Mouse (Mus musculus) heart, embryonic 15.5 days (tissue): ENCODE measurements around the gene Tnni3k. TPM values are rescaled to one million over a fixed set of nuclear protein-coding genes. Genes with fewer than 3 reads are reported as not detected.
A peak's percentile ranks its signal among the peaks of the same experiment; 100 is the strongest.

Experiments
- ATAC-seq: fragments of 200-750 bp; cut with Nextera tagmentation; replicated peaks from 2 replicates; pipeline ENCODE4 v1.8.0; 2017; ENCODE audit warnings: low read depth, moderate TSS enrichment; ENCODE audit not compliant: insufficient number of reproducible peaks, insufficient read depth, low FRiP score
- H3K27ac ChIP-seq: fragments of 300-500 bp; sonication (generic); 2 replicates; pipeline ENCODE4 v1.5.1; 2015; ENCODE audit warnings: mild to moderate bottlenecking, inconsistent platforms
- H3K27me3 ChIP-seq: fragments of 300-500 bp; sonication (generic); 2 replicates; pipeline ENCODE4 v1.6.1; 2015; ENCODE audit warnings: inconsistent platforms
- H3K36me3 ChIP-seq: fragments of 300-500 bp; sonication (generic); 2 replicates; pipeline ENCODE4 v1.6.1; 2015; ENCODE audit warnings: mild to moderate bottlenecking, inconsistent platforms
- H3K4me1 ChIP-seq: fragments of 300-500 bp; sonication (generic); replicated peaks from 2 replicates; pipeline ENCODE4 v1.6.1; 2015; ENCODE audit warnings: inconsistent platforms
- H3K4me2 ChIP-seq: fragments of 300-500 bp; sonication (generic); 2 replicates; pipeline ENCODE4 v1.6.1; 2015; ENCODE audit warnings: inconsistent platforms, mild to moderate bottlenecking, moderate library complexity
- H3K4me3 ChIP-seq: fragments of 300-500 bp; sonication (generic); 2 replicates; pipeline ENCODE4 v1.5.1; 2015; ENCODE audit warnings: mild to moderate bottlenecking, inconsistent platforms
- H3K9ac ChIP-seq: fragments of 300-500 bp; sonication (generic); 2 replicates; pipeline ENCODE4 v1.6.1; 2015; ENCODE audit warnings: mild to moderate bottlenecking, inconsistent platforms
- H3K9me3 ChIP-seq: fragments of 300-500 bp; sonication (generic); replicated peaks from 2 replicates; pipeline ENCODE4 v1.6.1; 2016; ENCODE audit warnings: inconsistent platforms
- WGBS: fragments of 180-500 bp; shearing (Covaris S2); methylation state at CpG from one replicate; pipeline ENCODE4 v1.1.7; 2015; ENCODE audit warnings: mixed read lengths; 5-methylcytosine and 5-hydroxymethylcytosine counted together
- polyA plus RNA-seq: library from polyadenylated mRNA; unstranded; fragments of >200 nt; fragmentation: Nextera tagmentation; extraction: Ambion mirVana; gene quantifications from 2 replicates; pipeline ENCODE4 v1.2.1, GENCODE M21; 2015

The Tnni3k gene
- polyA plus RNA-seq, 1 experiment from 2014 or later = 63.9 TPM

DNA sequence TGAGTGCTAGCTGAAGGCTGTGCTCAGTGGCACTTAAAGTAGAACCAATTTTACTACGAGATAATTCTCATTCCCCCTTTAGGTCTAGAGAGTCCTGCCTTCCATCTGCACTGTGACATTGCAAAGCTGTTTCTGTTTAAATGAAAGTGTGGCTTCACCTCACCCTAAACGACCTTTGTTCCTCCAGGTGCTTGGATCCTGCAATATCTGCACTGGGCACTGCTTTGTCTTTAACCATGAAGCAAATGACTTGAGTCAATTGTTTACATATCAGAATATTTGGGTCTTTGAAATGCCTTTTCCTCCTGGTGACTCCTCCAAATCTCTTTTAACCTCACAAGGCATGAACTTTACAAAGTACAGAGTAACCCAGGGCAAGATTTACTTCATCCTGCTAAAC lies 175.7 kb downstream of the Tnni3k start:
- H3K36me3 ChIP-seq = no peaks in the 10 kb centered on the region; the same call in 1 of the 2 replicates
- no peak for ATAC-seq
- no peak overlapping the region for H3K9ac ChIP-seq
- peaks cover 24% of the 10 kb centered on the region for H3K4me1 ChIP-seq
- 23% methylated on average over 2 of the region's 2 CpGs for WGBS
- no peak overlapping the region for H3K4me2 ChIP-seq
- peak overlapping the region; percentile 4; the same call in 1 of the 2 replicates for H3K27ac ChIP-seq
- no peaks in the 10 kb centered on the region for H3K9me3 ChIP-seq
- no peaks in the 10 kb centered on the region for H3K27me3 ChIP-seq
- H3K4me3 ChIP-seq = no peak overlapping the region

DNA sequence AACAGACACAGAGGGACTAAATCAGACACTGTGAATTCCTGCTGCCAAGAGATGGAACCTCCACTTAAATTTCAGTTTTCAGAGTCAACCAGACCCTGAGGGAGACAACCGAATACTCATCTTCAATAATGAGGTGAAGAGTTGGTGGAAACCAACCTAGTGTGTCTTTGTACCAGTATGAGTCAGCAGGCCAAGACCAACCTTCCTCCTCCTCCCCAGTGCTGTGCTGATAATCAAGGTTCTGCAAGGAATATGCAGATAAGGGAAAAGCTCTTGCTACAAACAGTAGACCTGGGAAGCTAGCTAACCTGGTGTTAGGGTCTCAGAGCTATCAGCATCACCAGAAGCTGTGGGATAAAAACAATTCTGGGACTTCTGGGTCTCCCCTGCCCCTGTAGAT lies 176.1 kb downstream of the Tnni3k start:
- no peak for ATAC-seq
- Histone ChIP-seq H3K4me1 (peaks cover 24% of the 10 kb centered on the region), H3K27ac (peak overlapping the region; percentile 4; the same call in 1 of the 2 replicates), H3K27me3 (no peaks in the 10 kb centered on the region), H3K4me3 (no peak overlapping the region), H3K36me3 (no peaks in the 10 kb centered on the region; the same call in 1 of the 2 replicates), H3K9me3 (no peaks in the 10 kb centered on the region), H3K4me2 (no peak overlapping the region), H3K9ac (no peak overlapping the region)
- WGBS = 70% methylated on average over 1 of the region's 1 CpGs

DNA sequence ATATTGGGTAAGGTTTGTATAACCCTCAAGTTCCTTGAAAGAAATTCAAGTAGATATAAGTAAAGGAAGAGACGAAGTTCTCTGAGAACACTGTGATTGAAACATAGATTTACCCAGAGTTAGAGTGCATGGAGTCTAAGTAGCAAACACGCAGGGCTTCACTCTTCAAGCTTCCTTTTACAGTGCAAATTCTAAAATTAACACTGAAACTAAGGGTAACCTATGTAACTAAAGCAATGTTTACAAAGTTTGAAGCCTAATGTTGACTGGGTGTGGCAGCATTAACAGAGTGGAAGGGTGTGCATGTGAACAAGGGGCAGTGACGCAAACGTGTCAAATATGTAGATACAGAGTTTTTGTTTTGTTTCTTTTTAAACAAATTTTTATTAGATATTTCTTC lies 186.4 kb downstream of the Tnni3k start:
- Histone ChIP-seq H3K4me1 (no peaks in the 10 kb centered on the region), H3K27me3 (no peaks in the 10 kb centered on the region), H3K36me3 (no peaks in the 10 kb centered on the region; the same call in 1 of the 2 replicates), H3K4me2 (no peak overlapping the region), H3K9me3 (no peaks in the 10 kb centered on the region), H3K9ac (no peak overlapping the region), H3K4me3 (no peak overlapping the region), H3K27ac (no peak overlapping the region)
- ATAC-seq = no peak
- WGBS = 87% methylated on average over 4 of the region's 4 CpGs

DNA sequence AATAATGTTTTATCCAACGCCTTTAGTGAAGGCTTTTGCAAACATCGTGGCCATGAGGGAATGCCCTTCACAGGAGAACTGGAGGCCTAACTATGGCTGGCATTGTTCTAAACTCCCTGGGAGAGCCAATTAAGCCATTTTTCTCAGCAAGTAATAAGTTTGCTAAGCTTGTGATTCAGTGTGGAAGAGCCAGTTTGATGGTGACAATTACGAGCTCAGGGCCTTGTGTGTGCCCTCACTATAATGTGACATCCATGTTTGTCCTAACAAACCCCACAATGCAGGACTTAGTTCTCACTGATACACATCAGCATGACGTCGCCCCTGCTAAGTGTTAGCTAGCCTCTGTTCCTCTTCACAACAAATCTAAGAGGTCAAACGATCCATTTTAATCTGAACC lies 193.3 kb downstream of the Tnni3k start:
- no peak overlapping the region for H3K4me2 ChIP-seq
- ATAC-seq = no peak
- no peak overlapping the region for H3K4me3 ChIP-seq
- no peak overlapping the region for H3K9ac ChIP-seq
- WGBS = 78% methylated on average over 6 of the region's 6 CpGs
- H3K27me3 ChIP-seq = no peaks in the 10 kb centered on the region
- no peaks in the 10 kb centered on the region for H3K4me1 ChIP-seq
- no peaks in the 10 kb centered on the region for H3K9me3 ChIP-seq
- no peaks in the 10 kb centered on the region for H3K36me3 ChIP-seq
- H3K27ac ChIP-seq = no peak overlapping the region

DNA sequence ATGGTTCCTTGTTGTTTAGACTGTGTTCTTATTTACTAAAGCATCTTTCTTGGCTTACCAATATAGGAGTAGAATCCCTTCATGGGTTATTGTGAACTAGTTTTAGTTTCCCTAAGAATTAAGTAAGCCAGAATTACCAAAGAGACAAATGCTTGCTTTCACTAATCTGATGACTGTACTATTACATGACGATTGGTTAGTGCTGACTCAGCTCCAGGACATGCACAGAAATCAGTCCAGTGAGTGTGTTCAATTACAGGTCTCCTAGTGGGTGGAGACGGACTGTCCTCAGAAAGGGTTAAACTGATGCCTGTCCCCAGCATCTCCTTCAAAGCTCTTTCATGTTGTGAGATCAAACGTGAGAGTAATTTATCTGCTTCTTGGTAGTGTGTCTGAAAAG lies 195.5 kb downstream of the Tnni3k start:
- Histone ChIP-seq H3K9me3 (no peaks in the 10 kb centered on the region), H3K36me3 (no peaks in the 10 kb centered on the region), H3K4me2 (no peak overlapping the region), H3K27me3 (no peaks in the 10 kb centered on the region), H3K4me3 (no peak overlapping the region), H3K9ac (no peak overlapping the region), H3K27ac (no peak overlapping the region), H3K4me1 (no peaks in the 10 kb centered on the region)
- WGBS = 41% methylated on average over 3 of the region's 3 CpGs
- ATAC-seq = no peak

DNA sequence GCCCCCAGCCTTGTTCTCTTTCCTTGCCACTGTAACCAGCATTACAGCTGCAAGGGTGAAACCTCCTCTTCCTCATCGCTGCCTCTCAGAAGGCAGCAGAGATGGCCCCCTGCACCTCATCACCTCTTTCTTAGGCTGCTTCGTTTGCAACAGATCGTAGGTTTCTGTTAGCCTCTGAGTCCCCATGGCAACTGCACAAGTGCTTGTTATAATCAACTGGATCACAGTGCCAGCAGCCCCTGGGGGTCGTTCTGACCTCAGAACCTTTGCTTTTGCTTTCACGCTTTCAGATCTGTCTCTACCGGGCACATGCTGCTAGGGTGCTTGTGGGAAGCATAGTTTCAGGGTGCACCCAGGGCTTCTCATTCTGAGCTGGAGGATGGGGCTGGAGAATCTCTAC lies 201.9 kb downstream of the Tnni3k start:
- no peak for ATAC-seq
- H3K4me2 ChIP-seq = no peak overlapping the region
- no peaks in the 10 kb centered on the region for H3K36me3 ChIP-seq
- 44% methylated on average over 6 of the region's 6 CpGs for WGBS
- peaks cover 6% of the 10 kb centered on the region; the same call in 1 of the 2 replicates for H3K4me1 ChIP-seq
- no peaks in the 10 kb centered on the region for H3K27me3 ChIP-seq
- H3K9me3 ChIP-seq = no peaks in the 10 kb centered on the region
- H3K4me3 ChIP-seq = no peak overlapping the region
- H3K27ac ChIP-seq = no peak overlapping the region
- H3K9ac ChIP-seq = no peak overlapping the region

DNA sequence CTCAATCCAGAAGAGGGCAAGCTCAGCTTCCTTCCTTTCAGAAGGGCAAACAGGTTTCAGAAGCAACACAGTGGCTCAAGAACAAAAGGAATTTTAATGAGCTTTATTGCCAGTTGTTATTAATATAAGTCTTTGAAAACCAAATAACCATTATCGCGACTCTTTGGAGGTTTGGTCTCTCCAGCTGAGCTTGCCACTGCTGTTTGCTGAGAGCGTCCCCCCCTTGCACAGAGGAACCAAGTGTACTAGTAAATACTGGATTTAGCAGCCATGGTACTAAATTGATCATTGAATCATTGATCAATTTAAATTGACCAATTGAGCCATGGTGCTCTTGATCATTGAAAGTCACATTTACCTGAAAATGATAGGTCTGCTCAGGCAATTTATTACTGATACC lies 202.9 kb downstream of the Tnni3k start:
- no peak overlapping the region for H3K27ac ChIP-seq
- no peak overlapping the region for H3K4me2 ChIP-seq
- H3K4me1 ChIP-seq = peaks cover 6% of the 10 kb centered on the region; the same call in 1 of the 2 replicates
- H3K27me3 ChIP-seq = no peaks in the 10 kb centered on the region
- ATAC-seq = no peak
- no peaks in the 10 kb centered on the region for H3K9me3 ChIP-seq
- 0 out of 2 replicates have a peak, but pooled peaks cover 3% of the 10 kb centered on the region for H3K36me3 ChIP-seq
- WGBS = 74% methylated on average over 3 of the region's 3 CpGs
- H3K9ac ChIP-seq = no peak overlapping the region
- no peak overlapping the region for H3K4me3 ChIP-seq

DNA sequence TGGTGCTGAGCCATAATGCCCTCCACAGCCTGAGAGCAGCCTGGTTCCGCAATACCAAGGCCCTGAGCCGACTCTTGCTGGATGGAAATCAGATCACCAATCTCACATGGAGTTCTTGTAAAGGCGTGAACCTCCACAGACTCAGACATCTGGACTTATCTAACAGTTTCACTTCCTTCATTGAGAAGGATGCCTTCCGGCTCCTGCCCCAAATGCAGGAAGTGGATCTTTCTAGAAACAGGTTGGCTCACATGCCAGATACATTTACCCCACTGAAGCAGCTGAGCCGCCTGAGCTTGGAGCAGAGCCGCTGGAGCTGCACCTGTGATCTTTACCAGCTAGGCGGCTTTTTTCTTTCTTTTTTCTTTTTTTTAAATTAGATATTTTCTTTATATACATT lies 213.0 kb downstream of the Tnni3k start:
- Histone ChIP-seq H3K9me3 (no peaks in the 10 kb centered on the region), H3K4me3 (no peak overlapping the region), H3K36me3 (0 out of 2 replicates have a peak, but pooled peaks cover 7% of the 10 kb centered on the region), H3K4me1 (no peaks in the 10 kb centered on the region), H3K27me3 (no peaks in the 10 kb centered on the region), H3K4me2 (no peak overlapping the region), H3K27ac (no peak overlapping the region), H3K9ac (no peak overlapping the region)
- ATAC-seq = no peak
- 86% methylated on average over 7 of the region's 7 CpGs for WGBS

DNA sequence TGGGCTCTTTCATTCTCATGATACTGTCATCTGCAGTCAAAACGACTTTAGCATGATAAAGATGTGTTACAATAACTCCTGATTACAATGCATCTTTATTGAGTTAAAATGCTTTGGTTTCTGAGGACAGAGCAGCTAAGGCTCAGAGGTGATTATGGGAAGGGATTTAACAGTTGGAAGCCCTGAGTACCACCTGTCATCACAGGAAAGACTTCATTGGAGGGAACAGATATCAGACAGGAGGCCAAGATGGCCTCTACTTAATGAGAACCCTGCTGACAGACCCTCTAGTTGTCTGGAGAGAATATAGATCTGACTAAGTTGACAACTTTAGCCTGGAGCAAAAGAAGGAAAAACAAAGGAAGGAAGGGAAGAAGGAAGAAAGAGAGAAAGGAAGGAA lies 214.1 kb downstream of the Tnni3k start:
- H3K27ac ChIP-seq = no peak overlapping the region
- no peaks in the 10 kb centered on the region for H3K4me1 ChIP-seq
- H3K4me2 ChIP-seq = no peak overlapping the region
- 50% methylated on average over 1 of the region's 1 CpGs for WGBS
- no peaks in the 10 kb centered on the region for H3K9me3 ChIP-seq
- no peak for ATAC-seq
- H3K36me3 ChIP-seq = 0 out of 2 replicates have a peak, but pooled peaks cover 5% of the 10 kb centered on the region
- H3K4me3 ChIP-seq = no peak overlapping the region
- no peak overlapping the region for H3K9ac ChIP-seq
- no peaks in the 10 kb centered on the region for H3K27me3 ChIP-seq

DNA sequence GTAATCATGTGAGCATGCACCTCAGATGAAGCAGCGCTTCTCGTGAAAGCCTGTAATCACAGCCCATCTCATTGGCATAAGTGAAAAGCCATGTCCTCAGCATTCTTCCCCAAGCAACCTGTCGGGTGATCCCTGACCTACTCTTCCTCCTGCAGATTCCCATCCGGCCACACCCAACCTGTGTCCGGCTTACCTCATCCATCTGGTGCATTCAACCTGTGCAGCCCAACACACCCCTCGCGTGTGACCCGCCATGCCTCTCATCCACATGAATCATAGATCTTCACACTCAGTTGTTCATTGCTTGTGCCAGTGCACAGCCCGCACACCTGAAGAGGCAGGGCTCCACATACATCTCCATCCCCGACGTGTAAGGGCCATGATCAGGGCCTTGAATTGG lies 217.3 kb downstream of the Tnni3k start:
- Histone ChIP-seq H3K36me3 (no peaks in the 10 kb centered on the region), H3K9me3 (no peaks in the 10 kb centered on the region), H3K9ac (no peak overlapping the region), H3K4me2 (no peak overlapping the region), H3K4me3 (no peak overlapping the region), H3K27me3 (no peaks in the 10 kb centered on the region), H3K4me1 (no peaks in the 10 kb centered on the region), H3K27ac (no peak overlapping the region)
- WGBS = 91% methylated on average over 11 of the region's 11 CpGs
- no peak; the same call in 1 of the 2 replicates for ATAC-seq

DNA sequence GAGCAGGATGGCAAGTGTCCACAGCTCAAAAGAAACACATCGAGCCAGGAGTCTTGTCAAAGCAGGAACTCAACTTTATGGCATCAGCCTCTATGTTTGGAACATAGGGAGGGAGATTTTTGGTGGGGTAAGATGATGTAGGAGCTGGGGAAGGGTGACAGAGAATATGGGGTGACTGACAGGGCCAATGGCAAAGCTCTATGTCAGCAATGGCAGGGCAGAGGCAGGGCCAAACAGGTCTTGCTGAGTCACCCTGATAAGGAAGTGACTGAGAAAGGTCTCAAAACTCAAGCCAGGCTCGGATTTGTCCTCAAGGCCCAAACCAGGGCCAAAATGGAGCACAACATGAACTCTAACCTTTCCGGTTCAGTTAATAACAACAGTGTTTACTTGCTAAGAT lies 219.1 kb downstream of the Tnni3k start:
- Histone ChIP-seq H3K9me3 (no peaks in the 10 kb centered on the region), H3K27me3 (no peaks in the 10 kb centered on the region), H3K9ac (no peak overlapping the region), H3K27ac (no peak overlapping the region), H3K4me2 (no peak overlapping the region), H3K4me1 (no peaks in the 10 kb centered on the region), H3K4me3 (no peak overlapping the region), H3K36me3 (no peaks in the 10 kb centered on the region)
- no peak for ATAC-seq
- 74% methylated on average over 3 of the region's 3 CpGs for WGBS

DNA sequence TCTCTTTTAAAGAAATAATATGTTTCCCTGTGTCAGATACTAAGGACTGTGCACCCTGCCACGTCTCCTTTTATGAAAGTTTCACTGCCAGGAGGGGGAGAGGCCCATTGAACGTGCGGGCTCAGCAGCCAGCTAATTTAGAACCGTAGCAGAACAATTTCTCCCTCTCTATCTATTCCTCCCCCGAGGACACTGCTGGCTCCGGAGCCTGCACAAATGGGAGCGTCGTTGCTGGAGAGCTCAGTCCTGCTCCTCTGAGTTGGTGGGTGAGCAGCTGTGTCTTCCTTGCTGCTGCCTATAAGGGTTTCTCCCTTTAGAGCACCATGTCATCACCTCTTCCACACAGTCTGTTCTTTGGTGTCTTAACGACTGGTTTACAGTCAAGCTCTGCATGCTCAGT lies 220.8 kb downstream of the Tnni3k start:
- H3K9me3 ChIP-seq = no peaks in the 10 kb centered on the region
- H3K27ac ChIP-seq = no peak overlapping the region
- ATAC-seq = no peak
- H3K4me1 ChIP-seq = no peaks in the 10 kb centered on the region
- no peaks in the 10 kb centered on the region for H3K36me3 ChIP-seq
- no peak overlapping the region for H3K4me2 ChIP-seq
- no peak overlapping the region for H3K4me3 ChIP-seq
- WGBS = 57% methylated on average over 9 of the region's 9 CpGs
- no peak overlapping the region for H3K9ac ChIP-seq
- H3K27me3 ChIP-seq = no peaks in the 10 kb centered on the region
